In genomic region chr11:102435754-102436470, GRCm38 (mm10) we compare ENCODE assay signal across 11 mouse cellular contexts. TPM values are rescaled to one million over a fixed set of nuclear protein-coding genes. Genes with fewer than 3 reads are reported as not detected.
A peak's percentile ranks its signal among the peaks of the same experiment; 100 is the strongest.
DNase-seq lines count a peak whose midpoint lies in the region; ATAC-seq and TF ChIP-seq lines count a peak whose summit lies in the region.
"Had no signal": no experiment of that assay in that cellular context is flagged by ENCODE, and none has a peak within 500 bp of the region (broad histone marks: within the 10 kb centered on the region; RNA-seq: fewer than 3 reads in every experiment).

No protein-coding gene starts in this region.

- H3K9ac ChIP-seq in kidney, embryonic 15.5 days: no peak overlapping the region
- H3K9ac ChIP-seq in heart, postnatal 0 days (replicated peaks; ENCODE audit: low read depth, low read length): no peak overlapping the region
- H3K9ac ChIP-seq in hindbrain, embryonic 16.5 days (ENCODE audit: low read depth, low read length): no peak overlapping the region
- H3K9ac ChIP-seq in intestine, embryonic 15.5 days: no peak overlapping the region
- H3K9ac ChIP-seq: embryonic facial prominence, embryonic 15.5 days; hindbrain, embryonic 15.5 days had no signal

- H3K27me3 ChIP-seq in kidney, adult 2 months (replicated peaks; ENCODE audit: control insufficient read depth, insufficient read depth, low read length): no peaks in the 10 kb centered on the region
- 0 out of 2 replicates have a peak, but pooled peaks cover 3% of the 10 kb centered on the region for H3K27me3 ChIP-seq in kidney, embryonic 15.5 days
- H3K27me3 ChIP-seq in heart, postnatal 0 days (ENCODE audit: control insufficient read depth, insufficient read depth, low read length): no peaks in the 10 kb centered on the region
- no peaks in the 10 kb centered on the region for H3K27me3 ChIP-seq in hindbrain, embryonic 16.5 days (replicated peaks; ENCODE audit: control insufficient read depth, insufficient read depth, low read length)
- H3K27me3 ChIP-seq in intestine, embryonic 15.5 days (replicated peaks): 0 out of 2 replicates have a peak, but pooled peaks cover 6% of the 10 kb centered on the region
- H3K27me3 ChIP-seq: embryonic facial prominence, embryonic 15.5 days; hindbrain, embryonic 15.5 days had no signal

- TF ChIP-seq CTCF in kidney, adult 2 months (conservative IDR thresholded peaks at IDR 0.05; ENCODE audit: insufficient read depth, insufficient read length, low read depth, low read length): no peak
- no peak for TF ChIP-seq CTCF in heart, postnatal 0 days (IDR thresholded peaks at IDR 0.05; ENCODE audit: low read depth)

- no peaks in the 10 kb centered on the region; the same call in 1 of the 2 replicates for H3K36me3 ChIP-seq in kidney, adult 2 months (ENCODE audit: control insufficient read depth, insufficient read depth, low read length)
- peaks cover 69% of the 10 kb centered on the region for H3K36me3 ChIP-seq in kidney, embryonic 15.5 days
- peaks cover 34% of the 10 kb centered on the region for H3K36me3 ChIP-seq in heart, postnatal 0 days (replicated peaks; ENCODE audit: control insufficient read depth, insufficient read depth, low read length)
- peaks cover 34% of the 10 kb centered on the region for H3K36me3 ChIP-seq in hindbrain, embryonic 16.5 days (ENCODE audit: control insufficient read depth, insufficient read depth, low read length)
- H3K36me3 ChIP-seq in intestine, embryonic 15.5 days: peaks cover 18% of the 10 kb centered on the region

- no peak for TF ChIP-seq POLR2A in kidney, adult 2 months (IDR thresholded peaks at IDR 0.05; ENCODE audit: low read depth, low read length)

- 79% methylated on average over 18 of the region's 18 CpGs for WGBS in kidney, adult 2 months
- WGBS in kidney, embryonic 15.5 days: 88% methylated on average over 18 of the region's 18 CpGs
- 69% methylated on average over 18 of the region's 18 CpGs for WGBS in heart, postnatal 0 days
- WGBS in hindbrain, embryonic 16.5 days: 87% methylated on average over 18 of the region's 18 CpGs
- 91% methylated on average over 18 of the region's 18 CpGs for WGBS in intestine, embryonic 15.5 days

- ATAC-seq in cerebellum, adult (ENCODE audit: insufficient number of reproducible peaks, low FRiP score, low TSS enrichment): no peak
- no peak for ATAC-seq in kidney, embryonic 15.5 days (replicated peaks; ENCODE audit: low FRiP score)
- ATAC-seq in heart, postnatal 0 days (ENCODE audit: insufficient read depth, low read depth): no peak
- no peak for ATAC-seq in hindbrain, embryonic 16.5 days
- ATAC-seq in intestine, embryonic 15.5 days: no peak

- H3K4me2 ChIP-seq in kidney, embryonic 15.5 days: no peak overlapping the region
- no peak overlapping the region for H3K4me2 ChIP-seq in heart, postnatal 0 days (ENCODE audit: low read depth, low read length)
- no peak overlapping the region for H3K4me2 ChIP-seq in hindbrain, embryonic 16.5 days (ENCODE audit: low read length)
- H3K4me2 ChIP-seq in intestine, embryonic 15.5 days (replicated peaks): no peak overlapping the region
- H3K4me2 ChIP-seq: embryonic facial prominence, embryonic 15.5 days; hindbrain, embryonic 15.5 days had no signal

- no peak overlapping the region for H3K4me3 ChIP-seq in kidney, adult 2 months (ENCODE audit: insufficient read depth, low read depth, low read length)
- H3K4me3 ChIP-seq in kidney, embryonic 15.5 days (replicated peaks): no peak overlapping the region
- H3K4me3 ChIP-seq in heart, postnatal 0 days (ENCODE audit: low read depth, low read length): no peak overlapping the region
- no peak overlapping the region for H3K4me3 ChIP-seq in hindbrain, embryonic 16.5 days (ENCODE audit: low read length)
- no peak overlapping the region for H3K4me3 ChIP-seq in intestine, embryonic 15.5 days (replicated peaks)
- H3K4me3 ChIP-seq: embryonic facial prominence, embryonic 15.5 days; hindbrain, embryonic 15.5 days had no signal

- H3K27ac ChIP-seq in kidney, adult 2 months (ENCODE audit: insufficient read depth, low read depth, low read length): no peak overlapping the region
- no peak overlapping the region for H3K27ac ChIP-seq in kidney, embryonic 15.5 days
- H3K27ac ChIP-seq in heart, postnatal 0 days (ENCODE audit: low read depth): peak overlapping the region; percentile 4; the same call in 1 of the 2 replicates
- no peak overlapping the region for H3K27ac ChIP-seq in hindbrain, embryonic 16.5 days (ENCODE audit: low read depth, low read length)
- no peak overlapping the region for H3K27ac ChIP-seq in intestine, embryonic 15.5 days
- H3K27ac ChIP-seq: embryonic facial prominence, embryonic 15.5 days; hindbrain, embryonic 15.5 days had no signal

- H3K9me3 ChIP-seq in kidney, embryonic 15.5 days (replicated peaks): no peaks in the 10 kb centered on the region
- H3K9me3 ChIP-seq in heart, postnatal 0 days (replicated peaks; ENCODE audit: control insufficient read depth, low read length): no peaks in the 10 kb centered on the region
- no peaks in the 10 kb centered on the region for H3K9me3 ChIP-seq in hindbrain, embryonic 16.5 days (ENCODE audit: control insufficient read depth, low read length)
- H3K9me3 ChIP-seq in intestine, embryonic 15.5 days: no peaks in the 10 kb centered on the region
- H3K9me3 ChIP-seq: embryonic facial prominence, embryonic 15.5 days; hindbrain, embryonic 15.5 days had no signal

- DNase-seq in cerebellum, adult 11 months: peak; percentile 49
- DNase-seq in kidney, adult 2 months: peak; percentile 56
- peak; percentile 69 for DNase-seq in adrenal gland, postnatal 14 days
- DNase-seq in heart, postnatal 0 days (ENCODE audit: low spot score): no peak
- DNase-seq: lung, postnatal 36 days had no signal

- peaks cover 10% of the 10 kb centered on the region; the same call in 1 of the 2 replicates for H3K4me1 ChIP-seq in kidney, adult 2 months (ENCODE audit: control insufficient read depth, insufficient read depth, low read length)
- peaks cover 48% of the 10 kb centered on the region for H3K4me1 ChIP-seq in kidney, embryonic 15.5 days
- peaks cover 17% of the 10 kb centered on the region; the same call in 1 of the 2 replicates for H3K4me1 ChIP-seq in heart, postnatal 0 days (ENCODE audit: control insufficient read depth, insufficient read depth)
- peaks cover 26% of the 10 kb centered on the region for H3K4me1 ChIP-seq in hindbrain, embryonic 16.5 days (ENCODE audit: control insufficient read depth, insufficient read depth, low read depth, low read length)
- peaks cover 20% of the 10 kb centered on the region for H3K4me1 ChIP-seq in intestine, embryonic 15.5 days (replicated peaks)

- no peak for TF ChIP-seq EP300 in heart, postnatal 0 days (IDR thresholded peaks at IDR 0.05; ENCODE audit: low read depth)

RNA-seq across cellular contexts. Expression of gene Grn, which starts 5.8 kb away (rescaled TPM):
- polyA plus RNA-seq in kidney, adult 2 months (2012; rRNA removed): 184 and 195 TPM in 2 replicates
- polyA plus RNA-seq in kidney, embryonic 15.5 days (2015; fragmentation: Nextera tagmentation; extraction: Ambion mirVana): 151 and 172 TPM in 2 replicates
- 180 and 194 TPM in 2 replicates for total RNA-seq in adrenal gland, postnatal 14 days (2021)
- 134 and 162 TPM in 2 replicates for total RNA-seq in heart, postnatal 0 days (2014; rRNA removed; ENCODE audit: low replicate concordance)
- 174 and 176 TPM in 2 replicates for polyA plus RNA-seq in heart, postnatal 0 days (2015; fragmentation: Nextera tagmentation; extraction: Ambion mirVana)
- 95.4 and 100 TPM in 2 replicates for polyA plus RNA-seq in hindbrain, embryonic 16.5 days (2015; fragmentation: Nextera tagmentation; extraction: Ambion mirVana)
- 156 and 171 TPM in 2 replicates for polyA plus RNA-seq in intestine, embryonic 15.5 days (2015; fragmentation: Nextera tagmentation; extraction: Ambion mirVana)

RNA-seq across cellular contexts. Expression of gene Fam171a2, which starts 11.6 kb away (rescaled TPM):
- polyA plus RNA-seq in kidney, adult 2 months (2012; rRNA removed): 18.9 and 20.4 TPM in 2 replicates
- 6.9 and 7.1 TPM in 2 replicates for polyA plus RNA-seq in kidney, embryonic 15.5 days (2015; fragmentation: Nextera tagmentation; extraction: Ambion mirVana)
- total RNA-seq in adrenal gland, postnatal 14 days (2021): 8.2 and 9.6 TPM in 2 replicates
- 40.8 and 58.6 TPM in 2 replicates for total RNA-seq in heart, postnatal 0 days (2014; rRNA removed; ENCODE audit: low replicate concordance)
- polyA plus RNA-seq in heart, postnatal 0 days (2015; fragmentation: Nextera tagmentation; extraction: Ambion mirVana): 1.7 and 1.8 TPM in 2 replicates
- polyA plus RNA-seq in hindbrain, embryonic 16.5 days (2015; fragmentation: Nextera tagmentation; extraction: Ambion mirVana): 17.8 and 17.9 TPM in 2 replicates
- polyA plus RNA-seq in intestine, embryonic 15.5 days (2015; fragmentation: Nextera tagmentation; extraction: Ambion mirVana): 3.2 and 3.5 TPM in 2 replicates

RNA-seq across cellular contexts. Expression of gene Slc25a39, which starts 28.2 kb away (rescaled TPM):
- 1,128 and 1,486 TPM in 2 replicates for polyA plus RNA-seq in kidney, adult 2 months (2012; rRNA removed)
- polyA plus RNA-seq in kidney, embryonic 15.5 days (2015; fragmentation: Nextera tagmentation; extraction: Ambion mirVana): 271 and 298 TPM in 2 replicates
- 373 and 415 TPM in 2 replicates for total RNA-seq in adrenal gland, postnatal 14 days (2021)
- 281 and 322 TPM in 2 replicates for total RNA-seq in heart, postnatal 0 days (2014; rRNA removed; ENCODE audit: low replicate concordance)
- polyA plus RNA-seq in heart, postnatal 0 days (2015; fragmentation: Nextera tagmentation; extraction: Ambion mirVana): 267 and 269 TPM in 2 replicates
- 182 and 187 TPM in 2 replicates for polyA plus RNA-seq in hindbrain, embryonic 16.5 days (2015; fragmentation: Nextera tagmentation; extraction: Ambion mirVana)
- polyA plus RNA-seq in intestine, embryonic 15.5 days (2015; fragmentation: Nextera tagmentation; extraction: Ambion mirVana): 305 and 329 TPM in 2 replicates

RNA-seq across cellular contexts. Expression of gene Itga2b, which starts 34.0 kb away (rescaled TPM):
- 14.9 and 16.0 TPM in 2 replicates for polyA plus RNA-seq in kidney, adult 2 months (2012; rRNA removed)
- 8.2 and 11.0 TPM in 2 replicates for polyA plus RNA-seq in kidney, embryonic 15.5 days (2015; fragmentation: Nextera tagmentation; extraction: Ambion mirVana)
- total RNA-seq in adrenal gland, postnatal 14 days (2021): 4.6 and 7.4 TPM in 2 replicates
- total RNA-seq in heart, postnatal 0 days (2014; rRNA removed; ENCODE audit: low replicate concordance): 4.3 and 4.8 TPM in 2 replicates
- polyA plus RNA-seq in heart, postnatal 0 days (2015; fragmentation: Nextera tagmentation; extraction: Ambion mirVana): 5.4 and 5.6 TPM in 2 replicates
- polyA plus RNA-seq in hindbrain, embryonic 16.5 days (2015; fragmentation: Nextera tagmentation; extraction: Ambion mirVana): 9.4 and 13.1 TPM in 2 replicates
- 3.3 and 5.1 TPM in 2 replicates for polyA plus RNA-seq in intestine, embryonic 15.5 days (2015; fragmentation: Nextera tagmentation; extraction: Ambion mirVana)

RNA-seq across cellular contexts. Expression of gene Rundc3a, which starts 42.7 kb away (rescaled TPM):
- 2.6 and 3.4 TPM in 2 replicates for polyA plus RNA-seq in kidney, adult 2 months (2012; rRNA removed)
- 2.5 and 4.9 TPM in 2 replicates for polyA plus RNA-seq in kidney, embryonic 15.5 days (2015; fragmentation: Nextera tagmentation; extraction: Ambion mirVana)
- 31.3 and 31.6 TPM in 2 replicates for total RNA-seq in adrenal gland, postnatal 14 days (2021)
- total RNA-seq in heart, postnatal 0 days (2014; rRNA removed; ENCODE audit: low replicate concordance): 12.5 TPM in 1 of 2 replicates, not detected in the other
- polyA plus RNA-seq in heart, postnatal 0 days (2015; fragmentation: Nextera tagmentation; extraction: Ambion mirVana): 0.74 and 0.92 TPM in 2 replicates
- 127 and 136 TPM in 2 replicates for polyA plus RNA-seq in hindbrain, embryonic 16.5 days (2015; fragmentation: Nextera tagmentation; extraction: Ambion mirVana)
- 8.7 and 10.8 TPM in 2 replicates for polyA plus RNA-seq in intestine, embryonic 15.5 days (2015; fragmentation: Nextera tagmentation; extraction: Ambion mirVana)
